Mouse (Mus musculus): ENCODE measurements around the gene Gm17577.
"Not testable (repeated sequence)": the region's sequence is repeated elsewhere in the genome, so short reads cannot be mapped to it uniquely, and the experiment has no call there.

The Gm17577 gene

DNA sequence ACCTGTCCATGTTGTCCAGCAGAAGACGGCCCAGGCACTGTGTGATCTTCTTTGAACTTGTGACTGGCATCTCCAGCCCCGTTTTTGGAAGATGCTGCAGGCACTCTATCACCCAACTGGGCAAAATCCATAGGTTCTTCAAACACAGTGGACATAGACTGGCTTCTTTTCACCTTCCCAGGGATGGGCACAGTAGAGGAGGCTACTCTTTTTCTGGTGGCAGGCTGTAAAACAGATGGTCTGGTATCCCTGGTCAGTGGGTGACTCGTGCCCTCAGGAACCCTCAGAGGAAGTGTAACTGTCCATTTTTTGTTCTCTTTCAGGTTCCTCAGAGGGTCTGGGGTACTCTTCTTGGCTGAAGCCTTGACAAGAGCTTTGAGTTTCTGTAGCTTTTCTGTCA is at the start of gene Gm17577:
Gene Gm17577 (minus strand): TSS at position 101 of the 400 bp plus-strand sequence.
- not testable (repeated sequence) for DNase-seq (ENCODE audit: low spot score)

DNA sequence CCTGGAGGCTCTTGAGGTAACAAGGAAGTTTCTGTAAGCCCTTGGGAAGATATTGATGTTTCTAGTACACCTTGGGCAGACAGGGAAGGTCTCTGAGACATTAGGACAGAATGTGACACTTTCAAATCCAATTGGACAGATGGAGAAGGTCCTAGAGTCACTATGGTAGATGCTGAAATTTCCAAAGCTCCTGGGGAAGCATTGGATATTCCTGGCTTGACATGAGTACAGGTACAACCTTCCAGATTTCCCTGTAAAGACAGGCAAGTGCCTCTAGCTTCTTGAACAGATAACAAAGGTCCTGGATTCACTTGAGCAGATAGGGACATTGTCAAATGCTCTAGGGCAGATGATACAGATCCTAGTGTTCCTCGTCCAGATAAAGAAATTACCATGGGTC is 24.3 kb downstream of the Gm17577 start, which contains the start of gene Srsx:
Gene Srsx (minus strand): TSS at position 101 of the 400 bp plus-strand sequence.
- not testable (repeated sequence) for DNase-seq (ENCODE audit: low spot score)

All from embryo, embryonic 10.5 days (tissue).